Mouse (Mus musculus) kidney, postnatal 4 days (tissue): ENCODE measurements around the gene Vmn2r68.

ENCODE experiments used
- DNase-seq, 2 experiments: peaks; one replicate each; pipeline ENCODE4 v3.0.0; 2021; ENCODE audit warnings: mixed read lengths in 2 of 2

The Vmn2r68 gene

GRCm38 (mm10) chr7:85237683-85238082 is at the start of gene Vmn2r68:
Gene Vmn2r68, minus strand, starts transcription at chr7:85237783.
- no peak for DNase-seq
